Mouse (Mus musculus) thymus, postnatal 10 days (tissue): ENCODE results near the gene Prkag1.
A peak's percentile ranks its signal among the peaks of the same experiment; 100 is the strongest.

Experiments
- DNase-seq, 2 experiments: peaks; one replicate each; pipeline ENCODE4 v3.0.0; 2021; ENCODE audit warnings: low spot score in 2 of 2

The Prkag1 gene

GRCm38 (mm10) chr15:98771813-98772425, 59.4 kb downstream of the Prkag1 start:
- DNase-seq, result peak in 1 of 2 experiments; percentile 9

GRCm38 (mm10) chr15:98768259-98768658, 63.1 kb downstream of the Prkag1 start:
- no peak for DNase-seq

GRCm38 (mm10) chr15:98765929-98766328, 65.4 kb downstream of the Prkag1 start:
- DNase-seq, result no peak
